Mouse (Mus musculus) heart, embryonic 11.5 days (tissue): ENCODE measurements around the gene Pla1a. TPM values are rescaled to one million over a fixed set of nuclear protein-coding genes. Genes with fewer than 3 reads are reported as not detected.
A peak's percentile ranks its signal among the peaks of the same experiment; 100 is the strongest.

ENCODE experiments used
- ATAC-seq: fragments of 200-750 bp; cut with Nextera tagmentation; replicated peaks from 2 replicates; pipeline ENCODE4 v1.8.0; 2017; ENCODE audit warnings: moderate library complexity; ENCODE audit not compliant: insufficient number of reproducible peaks, low FRiP score, low TSS enrichment
- H3K27ac ChIP-seq: fragments of 300-500 bp; sonication (generic); 2 replicates; pipeline ENCODE4 v1.5.1; 2014; ENCODE audit warnings: mild to moderate bottlenecking, low read depth, low read length
- H3K27me3 ChIP-seq: fragments of 300-500 bp; sonication (generic); 2 replicates; pipeline ENCODE4 v1.6.1; 2014; ENCODE audit warnings: mild to moderate bottlenecking, low read length, mixed read lengths; ENCODE audit not compliant: control insufficient read depth, insufficient read depth
- H3K36me3 ChIP-seq: fragments of 300-500 bp; sonication (generic); 2 replicates; pipeline ENCODE4 v1.6.1; 2014; ENCODE audit warnings: mild to moderate bottlenecking, low read length, moderate library complexity, mixed read lengths; ENCODE audit not compliant: control insufficient read depth, insufficient read depth
- H3K4me1 ChIP-seq: fragments of 300-500 bp; sonication (generic); 2 replicates; pipeline ENCODE4 v1.6.1; 2014; ENCODE audit warnings: low read length; ENCODE audit not compliant: control insufficient read depth, insufficient read depth
- H3K4me2 ChIP-seq: fragments of 300-500 bp; sonication (generic); 2 replicates; pipeline ENCODE4 v1.6.1; 2014; ENCODE audit warnings: mild to moderate bottlenecking, moderate library complexity
- H3K4me3 ChIP-seq: fragments of 300-500 bp; sonication (generic); 2 replicates; pipeline ENCODE4 v1.5.1; 2014; ENCODE audit warnings: low read depth, low read length
- H3K9ac ChIP-seq: fragments of 300-500 bp; sonication (generic); 2 replicates; pipeline ENCODE4 v1.6.1; 2014; ENCODE audit warnings: mild to moderate bottlenecking, low read depth, low read length, moderate library complexity
- H3K9me3 ChIP-seq: fragments of 300-500 bp; sonication (generic); replicated peaks from 2 replicates; pipeline ENCODE4 v1.6.1; 2016; ENCODE audit warnings: low read length; ENCODE audit not compliant: control insufficient read depth
- WGBS: fragments of 180-500 bp; shearing (Covaris S2); extraction: QIAGEN DNeasy Blood & Tissue Kit; methylation state at CpG from one replicate; pipeline ENCODE4 v1.1.7; 2014; ENCODE audit not compliant: insufficient replicate concordance; 5-methylcytosine and 5-hydroxymethylcytosine counted together
- polyA plus RNA-seq: library from polyadenylated mRNA; unstranded; fragments of >200 nt; fragmentation: Nextera tagmentation; extraction: Ambion mirVana; gene quantifications from 2 replicates; pipeline ENCODE4 v1.2.1, GENCODE M21; 2014

Gene Pla1a
- polyA plus RNA-seq, 1 experiment from 2014 or later: 0.43 TPM

DNA sequence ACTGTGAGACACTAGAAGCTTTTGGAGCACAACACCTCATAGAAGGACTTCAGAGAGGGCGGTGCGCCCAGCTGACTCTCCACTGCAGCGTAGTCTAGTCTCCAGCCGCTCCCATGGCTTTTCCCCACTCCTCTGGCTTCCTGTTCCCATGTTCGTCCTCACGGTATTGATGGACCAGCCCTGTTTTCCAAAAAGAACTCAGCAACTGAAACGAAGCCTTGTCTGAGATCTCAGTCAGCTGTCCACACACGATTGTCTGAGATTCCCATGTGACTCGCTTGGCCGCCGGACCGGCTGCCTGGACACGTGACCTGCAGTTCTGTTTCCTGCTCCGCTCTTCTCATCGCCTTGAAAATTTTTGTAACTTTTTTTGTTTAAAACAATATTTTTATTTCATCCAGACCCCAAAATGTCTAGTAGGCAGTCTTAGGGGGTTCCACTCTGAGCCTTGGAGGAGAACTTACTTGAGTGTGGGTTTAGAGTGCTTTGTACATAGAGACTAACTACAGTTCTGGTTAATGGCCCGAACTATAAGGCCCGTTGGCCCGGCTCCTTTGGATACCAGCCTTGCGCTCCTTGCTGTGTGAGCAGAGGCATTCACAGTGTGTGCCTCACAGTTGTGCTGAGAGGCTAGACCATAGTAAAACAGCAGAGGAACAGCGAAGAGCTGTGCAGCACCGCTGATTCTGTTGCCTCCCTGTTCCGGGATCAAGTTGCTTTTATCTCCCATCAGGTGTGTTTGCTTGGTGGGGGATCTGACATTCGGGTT is 40.6 kb downstream of the Pla1a start:
- Histone ChIP-seq H3K4me2 (peak overlapping the region; percentile 21), H3K9ac (no peak overlapping the region), H3K4me1 (peaks cover 5% of the 10 kb centered on the region; the same call in 1 of the 2 replicates), H3K27ac (no peak overlapping the region), H3K9me3 (no peaks in the 10 kb centered on the region), H3K36me3 (no peaks in the 10 kb centered on the region), H3K27me3 (no peaks in the 10 kb centered on the region), H3K4me3 (no peak overlapping the region)
- WGBS: 70% methylated on average over 23 of the region's 23 CpGs
- ATAC-seq: no peak

DNA sequence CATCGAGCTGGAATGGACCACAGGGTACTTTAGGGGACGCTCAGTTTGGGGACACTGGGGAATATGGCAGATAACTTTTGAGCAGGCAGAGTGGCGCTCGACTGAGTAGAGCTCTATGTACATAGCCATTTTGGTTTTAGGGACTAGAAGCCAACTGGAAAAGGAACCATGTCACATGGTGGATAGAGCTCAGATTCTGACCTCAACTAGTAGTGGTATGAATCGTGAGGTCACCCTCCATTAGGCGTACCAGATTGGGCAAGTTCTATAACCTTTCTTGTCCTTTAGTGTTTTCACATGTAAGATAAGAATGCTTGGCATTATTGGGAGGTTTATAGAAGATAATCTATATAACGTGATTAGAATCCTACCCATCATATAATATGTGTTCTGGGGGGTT is 42.6 kb downstream of the Pla1a start:
- Histone ChIP-seq H3K9ac (no peak overlapping the region), H3K9me3 (no peaks in the 10 kb centered on the region), H3K4me2 (no peak overlapping the region), H3K4me1 (no peaks in the 10 kb centered on the region), H3K27me3 (no peaks in the 10 kb centered on the region), H3K4me3 (no peak overlapping the region), H3K36me3 (no peaks in the 10 kb centered on the region), H3K27ac (no peak overlapping the region)
- 85% methylated on average over 7 of the region's 7 CpGs for WGBS
- ATAC-seq: no peak

DNA sequence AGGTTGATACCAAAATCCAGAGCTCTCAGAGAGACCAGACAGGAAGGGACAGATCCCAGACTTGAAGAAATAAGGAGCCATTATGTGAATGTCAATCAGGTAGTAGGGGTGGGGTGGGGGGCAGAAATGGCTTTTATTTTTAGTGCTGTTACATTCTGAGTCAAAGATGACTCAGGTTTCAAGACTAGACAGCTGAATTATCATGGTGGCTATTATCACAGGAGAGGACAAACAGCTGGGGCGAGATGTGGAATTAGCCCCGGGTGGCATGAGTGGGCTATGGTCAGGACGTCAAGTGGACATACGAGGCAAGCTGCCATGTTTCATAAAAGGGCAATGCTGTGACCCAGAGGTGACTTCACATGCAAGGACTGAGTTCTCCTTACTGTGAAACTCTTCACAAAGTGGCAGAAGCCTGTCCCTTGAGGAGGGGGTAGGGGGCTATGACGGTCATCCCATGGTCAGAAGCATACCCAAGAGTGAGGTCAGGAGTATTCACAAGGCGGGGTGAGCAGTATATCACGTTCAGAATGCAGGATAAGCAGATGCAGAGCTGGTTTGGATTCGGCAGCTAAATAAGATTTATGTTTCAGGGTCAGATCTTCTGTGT is 43.6 kb downstream of the Pla1a start:
- Histone ChIP-seq H3K4me3 (no peak overlapping the region), H3K4me1 (no peaks in the 10 kb centered on the region), H3K27me3 (no peaks in the 10 kb centered on the region), H3K36me3 (no peaks in the 10 kb centered on the region), H3K27ac (no peak overlapping the region), H3K9ac (no peak overlapping the region), H3K4me2 (no peak overlapping the region), H3K9me3 (no peaks in the 10 kb centered on the region)
- WGBS: 80% methylated on average over 8 of the region's 8 CpGs
- no peak for ATAC-seq

DNA sequence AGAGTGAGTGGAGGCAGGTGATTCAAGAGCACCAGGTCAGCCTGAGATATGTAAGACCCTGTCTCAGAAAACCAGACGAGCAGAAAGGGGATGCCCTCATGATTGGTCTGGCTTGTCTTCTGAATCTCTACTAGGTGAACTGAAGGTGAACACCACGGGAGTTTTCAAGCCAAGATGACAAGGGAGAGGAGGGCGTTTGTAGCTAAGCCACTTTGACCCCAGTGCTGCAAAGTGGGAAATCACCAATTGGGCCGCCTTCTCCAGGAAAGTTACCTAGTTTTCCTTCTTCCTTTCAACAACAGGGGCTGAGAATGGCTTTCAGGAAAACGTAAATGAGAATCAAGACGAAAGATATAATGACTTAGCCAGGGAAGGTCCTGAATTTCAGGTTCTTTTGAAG is 44.2 kb downstream of the Pla1a start:
- Histone ChIP-seq H3K4me1 (no peaks in the 10 kb centered on the region), H3K9ac (no peak overlapping the region), H3K4me2 (no peak overlapping the region), H3K27me3 (no peaks in the 10 kb centered on the region), H3K27ac (no peak overlapping the region), H3K4me3 (no peak overlapping the region), H3K9me3 (no peaks in the 10 kb centered on the region), H3K36me3 (no peaks in the 10 kb centered on the region)
- no peak for ATAC-seq
- WGBS: 66% methylated on average over 6 of the region's 6 CpGs

DNA sequence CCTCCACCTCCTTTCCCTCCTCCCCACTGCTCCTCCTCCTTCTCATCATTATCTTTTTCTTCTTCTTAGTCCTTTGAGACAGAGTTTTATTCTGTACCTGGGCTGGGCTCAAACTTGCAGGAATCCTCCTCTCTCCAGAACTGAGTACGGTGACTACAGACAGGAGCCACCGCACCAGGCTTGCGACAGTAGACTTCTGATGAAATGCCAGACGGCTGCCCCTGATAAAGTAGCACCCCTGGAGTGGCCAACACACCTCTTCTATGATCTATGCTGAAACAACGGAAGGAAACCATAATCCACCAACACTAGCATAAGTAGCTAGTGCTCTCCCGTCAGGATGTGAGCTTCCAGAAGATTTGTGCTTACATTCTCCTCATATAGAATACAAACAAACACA is 45.6 kb downstream of the Pla1a start:
- WGBS: 75% methylated on average over 6 of the region's 6 CpGs
- Histone ChIP-seq H3K36me3 (no peaks in the 10 kb centered on the region), H3K27ac (no peak overlapping the region), H3K9me3 (no peaks in the 10 kb centered on the region), H3K27me3 (no peaks in the 10 kb centered on the region), H3K4me3 (no peak overlapping the region), H3K4me2 (no peak overlapping the region), H3K4me1 (no peaks in the 10 kb centered on the region), H3K9ac (no peak overlapping the region)
- ATAC-seq: no peak

DNA sequence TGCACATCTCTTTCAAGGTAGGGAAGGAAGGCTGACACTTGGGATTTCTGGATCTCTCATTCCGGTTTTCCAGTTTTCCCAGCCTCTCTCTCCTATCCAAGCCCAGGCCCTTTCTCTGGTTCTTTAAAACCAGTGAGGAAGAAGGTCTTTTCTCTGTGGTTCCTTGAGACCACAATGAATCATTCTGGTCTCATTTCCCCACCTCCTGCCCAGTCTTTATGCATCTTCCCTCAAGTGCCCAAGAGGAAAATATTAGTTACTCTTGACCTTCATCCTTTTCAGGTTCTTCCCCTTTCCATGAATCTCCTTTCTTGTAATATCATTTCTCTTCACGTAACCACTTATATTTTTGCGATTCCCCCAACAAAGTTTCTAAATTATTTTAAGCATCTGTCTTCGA is 47.2 kb downstream of the Pla1a start:
- Histone ChIP-seq H3K9me3 (no peaks in the 10 kb centered on the region), H3K4me2 (no peak overlapping the region), H3K27ac (no peak overlapping the region), H3K4me3 (no peak overlapping the region), H3K36me3 (no peaks in the 10 kb centered on the region), H3K27me3 (no peaks in the 10 kb centered on the region), H3K9ac (no peak overlapping the region), H3K4me1 (no peaks in the 10 kb centered on the region)
- no peak for ATAC-seq
- WGBS: 88% methylated on average over 4 of the region's 4 CpGs

DNA sequence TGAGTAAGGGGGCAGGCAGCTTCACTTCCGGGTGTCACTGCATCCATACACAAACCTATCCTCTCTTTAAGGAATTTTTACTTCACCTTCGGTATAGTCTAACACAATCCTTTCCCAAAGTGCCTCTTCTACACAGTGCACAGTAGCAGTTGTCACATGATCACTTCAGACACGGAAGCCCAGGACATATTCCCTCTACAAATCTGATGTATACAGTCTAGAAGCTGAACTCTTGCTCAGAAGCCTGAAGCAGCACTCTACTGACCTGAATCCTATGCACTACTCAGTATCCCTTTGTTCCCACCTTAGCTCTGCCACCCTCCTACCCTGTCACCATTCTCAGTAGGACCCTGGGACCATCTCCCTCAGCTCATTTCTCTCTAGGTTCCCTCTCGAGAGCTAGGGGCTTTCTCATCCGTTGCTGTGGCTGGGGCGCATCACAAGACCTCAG is 47.7 kb downstream of the Pla1a start:
- WGBS: 86% methylated on average over 6 of the region's 6 CpGs
- H3K4me1 ChIP-seq: no peaks in the 10 kb centered on the region
- H3K4me3 ChIP-seq: no peak overlapping the region
- H3K9ac ChIP-seq: no peak overlapping the region
- no peak overlapping the region for H3K27ac ChIP-seq
- H3K27me3 ChIP-seq: no peaks in the 10 kb centered on the region
- no peak overlapping the region for H3K4me2 ChIP-seq
- no peaks in the 10 kb centered on the region for H3K36me3 ChIP-seq
- no peak for ATAC-seq
- H3K9me3 ChIP-seq: no peaks in the 10 kb centered on the region

DNA sequence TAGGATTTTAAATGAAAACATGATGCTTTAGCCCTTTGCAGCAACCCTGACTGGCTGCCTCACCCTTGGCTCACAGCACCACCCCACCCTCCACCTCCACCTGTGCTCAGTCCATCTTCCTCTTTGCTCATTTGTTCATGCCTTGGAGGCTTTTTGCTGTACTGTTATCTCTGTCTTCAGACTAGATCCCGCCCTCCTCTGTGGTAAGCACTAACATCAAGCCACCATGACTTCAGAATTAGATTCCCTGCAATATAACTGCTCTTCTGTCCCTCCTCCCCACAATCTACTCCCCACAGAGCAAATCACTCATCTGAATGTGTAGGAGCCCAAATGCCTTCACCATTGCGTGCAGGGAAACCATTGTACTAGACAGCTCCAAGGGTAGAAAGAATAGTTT is 49.3 kb downstream of the Pla1a start:
- WGBS: 73% methylated on average over 2 of the region's 2 CpGs
- Histone ChIP-seq H3K4me2 (no peak overlapping the region), H3K4me3 (no peak overlapping the region), H3K9me3 (no peaks in the 10 kb centered on the region), H3K4me1 (no peaks in the 10 kb centered on the region), H3K36me3 (no peaks in the 10 kb centered on the region), H3K27ac (no peak overlapping the region), H3K9ac (no peak overlapping the region), H3K27me3 (no peaks in the 10 kb centered on the region)
- no peak for ATAC-seq

DNA sequence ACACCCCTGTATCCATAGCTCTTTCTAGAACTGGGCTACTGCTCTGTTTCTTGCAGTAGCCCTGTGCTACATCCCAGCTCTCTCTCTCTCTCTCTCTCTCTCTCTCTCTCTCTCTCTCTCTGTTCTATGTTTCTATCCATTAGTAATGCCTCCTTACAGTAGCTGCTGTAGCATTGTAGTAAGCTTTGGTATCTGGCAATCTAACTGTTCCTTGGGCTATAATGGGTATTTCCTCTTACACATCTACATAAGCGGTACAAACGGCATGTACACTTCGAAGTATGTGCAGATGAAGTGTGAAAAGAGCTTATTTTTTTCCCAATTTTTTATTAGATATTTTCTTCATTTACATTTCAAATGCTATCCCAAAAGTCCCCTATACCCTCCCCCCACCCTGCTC is 53.0 kb downstream of the Pla1a start:
- WGBS: 94% methylated on average over 3 of the region's 3 CpGs
- H3K27ac ChIP-seq: no peak overlapping the region
- no peak overlapping the region for H3K4me3 ChIP-seq
- H3K9ac ChIP-seq: no peak overlapping the region
- H3K4me2 ChIP-seq: no peak overlapping the region
- H3K4me1 ChIP-seq: peaks cover 16% of the 10 kb centered on the region
- peaks cover 3% of the 10 kb centered on the region for H3K36me3 ChIP-seq
- ATAC-seq: no peak
- H3K27me3 ChIP-seq: no peaks in the 10 kb centered on the region
- H3K9me3 ChIP-seq: no peaks in the 10 kb centered on the region
